Mouse (Mus musculus) stomach, postnatal 0 days (tissue): ENCODE results near the gene Srprb.

Source experiments
- CTCF ChIP-seq: IDR thresholded peaks from 2 replicates; pipeline ENCODE4 v1.5.1; 2016; ENCODE audit warnings: antibody characterized with exemption, low read depth, mild to moderate bottlenecking, moderate library complexity
- EP300 ChIP-seq: optimal IDR thresholded peaks from 2 replicates; pipeline ENCODE3; 2016; ENCODE audit warnings: antibody characterized with exemption

GRCm38 (mm10) chr9:103227760-103228159 lies 25.8 kb upstream of the Srprb start:
- TF ChIP-seq EP300 (no peak), CTCF (no peak)
